Mouse (Mus musculus) brain, embryonic 14.5 days (tissue): Measurements from ENCODE around the gene Ttll3.

Experiments
- CTCF ChIP-seq: fragments of 200-500 bp; IDR thresholded peaks from 2 replicates; pipeline ENCODE4 v1.5.1; 2012; ENCODE audit warnings: inconsistent platforms, mild to moderate bottlenecking, moderate library complexity, borderline replicate concordance; ENCODE audit not compliant: insufficient read depth, insufficient read length; ENCODE audit errors: extremely low read depth
- POLR2A ChIP-seq: fragments of 200-500 bp; IDR thresholded peaks from 2 replicates; pipeline ENCODE4 v1.6.1; 2012; ENCODE audit warnings: mild to moderate bottlenecking, inconsistent platforms, borderline replicate concordance; ENCODE audit not compliant: poor library complexity, insufficient read depth, insufficient read length, severe bottlenecking; ENCODE audit errors: extremely low read depth

GRCm38 (mm10) chr6:113361476-113361875 is 27.6 kb upstream of the Ttll3 start:
- TF ChIP-seq POLR2A (no peak), CTCF (no peak)
